Mouse (Mus musculus): ENCODE results near the gene Rpl39.

- TF ChIP-seq CTCF (conservative IDR thresholded peaks at IDR 0.05; ENCODE audit: insufficient read depth, insufficient read length, low read depth, low read length) (no peak), POLR2A (IDR thresholded peaks at IDR 0.05; ENCODE audit: low read depth, low read length) (no peak)
Observed at GRCm38 (mm10) chrX:37119585-37119984, 34.4 kb upstream of the Rpl39 start.

Data from kidney, adult 2 months (tissue).